Mouse (Mus musculus): ENCODE measurements at regions not wholly inside any gene's neighbourhood (a gene's known extent, or its start where the extent isn't known, plus 50 kb on each side); places are given as distances from the start of the nearest gene placed in this dataset.

GRCm38 (mm10) chr3:62985033-62985432, 256.3 kb upstream of the Mme start:
- DNase-seq (ENCODE audit: low spot score) = no peak

- DNase-seq (ENCODE audit: low spot score) = no peak
These were observed 264.4 kb upstream of the Mme start for GRCm38 (mm10) chr3:62976906-62977305.

- DNase-seq (ENCODE audit: low spot score) = no peak
These were observed 278.1 kb upstream of the Mme start for GRCm38 (mm10) chr3:62963244-62963643.

- DNase-seq (ENCODE audit: low spot score) = no peak
These were observed 278.7 kb upstream of the Mme start for GRCm38 (mm10) chr3:62962608-62963007.

- no peak for DNase-seq (ENCODE audit: low spot score)
These were observed 296.0 kb upstream of the Mme start for GRCm38 (mm10) chr3:62945356-62945755.

GRCm38 (mm10) chr3:62938601-62939000, 302.7 kb upstream of the Mme start:
- DNase-seq (ENCODE audit: low spot score) = no peak

- DNase-seq (ENCODE audit: low spot score) = peak; percentile 62
These were observed 316.9 kb upstream of the Mme start for GRCm38 (mm10) chr3:62924441-62924840.

GRCm38 (mm10) chr3:62916899-62917298, 312.0 kb upstream of the Gpr149 start:
- no peak for DNase-seq (ENCODE audit: low spot score)

- DNase-seq (ENCODE audit: low spot score) = no peak
These were observed 280.2 kb upstream of the Gpr149 start for GRCm38 (mm10) chr3:62885104-62885503.

DNA sequence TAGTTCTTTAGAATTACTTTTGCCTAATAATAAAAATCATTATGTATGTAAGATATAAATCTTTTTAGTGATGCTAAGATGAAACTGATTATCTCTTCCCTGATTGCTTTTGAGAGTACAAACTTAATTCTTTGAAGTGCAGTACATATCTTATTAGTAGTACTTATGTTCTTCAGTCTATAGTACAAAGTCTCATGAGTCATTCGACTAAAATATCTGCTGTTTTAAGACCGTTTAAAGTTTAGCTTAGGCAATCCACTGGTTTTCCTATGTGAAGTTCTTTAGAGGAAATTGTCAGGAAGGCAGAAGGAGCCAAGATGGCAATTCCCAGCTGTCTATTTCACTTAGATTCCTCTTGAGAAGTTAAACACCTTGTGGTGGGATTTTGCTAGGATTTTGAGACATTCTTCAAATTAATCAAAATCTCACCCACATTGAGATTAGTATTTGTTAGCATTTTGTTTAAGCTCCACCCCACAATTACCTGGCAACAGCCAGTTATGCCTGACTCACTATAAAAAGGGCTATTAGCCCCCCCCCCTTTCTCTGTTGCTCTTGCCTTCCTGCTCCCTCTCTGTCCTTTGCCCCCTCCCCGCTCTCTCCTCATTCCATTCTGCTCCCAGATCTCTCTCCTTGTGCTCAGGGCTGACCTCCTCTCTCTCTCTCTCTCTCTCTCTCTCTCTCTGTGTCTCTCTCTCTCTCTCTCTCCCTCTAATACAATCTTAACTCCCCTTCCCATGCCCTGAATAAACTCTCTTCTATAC, 277.6 kb upstream of the Gpr149 start:
- DNase-seq (ENCODE audit: low spot score) = no peak

DNA sequence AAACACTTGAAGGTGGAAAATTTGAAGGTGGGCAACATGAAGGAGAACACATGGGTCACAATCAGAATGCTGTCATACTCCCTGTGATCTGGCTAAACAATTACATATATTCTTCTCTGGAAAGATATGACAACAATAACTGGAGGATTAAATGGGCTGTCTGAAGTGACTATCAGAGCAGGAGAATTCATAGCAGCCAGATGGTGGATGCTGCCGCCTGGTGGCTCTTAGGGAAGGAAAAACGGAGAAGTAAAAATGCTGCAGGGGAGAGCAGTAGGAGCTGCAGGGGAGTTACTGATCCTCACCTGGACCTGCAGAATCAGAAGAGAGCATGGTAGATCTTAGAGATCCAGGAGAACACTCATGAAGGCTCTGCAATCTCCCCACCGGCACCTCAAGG, 255.8 kb upstream of the Gpr149 start:
- peak; percentile 52 for DNase-seq (ENCODE audit: low spot score)

GRCm38 (mm10) chr3:62835695-62836476, 230.9 kb upstream of the Gpr149 start:
- DNase-seq (ENCODE audit: low spot score) = no peak

DNA sequence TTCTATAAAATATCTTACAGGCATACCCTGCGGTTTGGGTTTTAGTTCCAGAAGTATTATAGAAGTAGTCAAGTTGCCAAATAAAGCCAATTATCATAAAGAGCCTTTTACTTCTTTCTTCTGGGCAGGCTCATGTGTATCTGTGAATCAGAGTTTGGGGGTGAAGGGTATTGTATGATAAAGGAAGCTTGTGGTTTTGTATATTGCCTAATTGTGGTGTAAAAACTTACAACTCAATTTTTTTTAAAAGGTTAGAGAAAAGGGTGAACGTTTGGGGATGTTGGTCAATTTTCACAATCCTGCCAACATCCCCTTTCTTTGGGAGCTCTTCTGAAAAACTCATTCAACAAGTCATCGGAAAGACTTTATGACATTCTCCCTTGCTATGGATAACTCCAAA, 219.0 kb upstream of the Gpr149 start:
- no peak for DNase-seq (ENCODE audit: low spot score)

DNA sequence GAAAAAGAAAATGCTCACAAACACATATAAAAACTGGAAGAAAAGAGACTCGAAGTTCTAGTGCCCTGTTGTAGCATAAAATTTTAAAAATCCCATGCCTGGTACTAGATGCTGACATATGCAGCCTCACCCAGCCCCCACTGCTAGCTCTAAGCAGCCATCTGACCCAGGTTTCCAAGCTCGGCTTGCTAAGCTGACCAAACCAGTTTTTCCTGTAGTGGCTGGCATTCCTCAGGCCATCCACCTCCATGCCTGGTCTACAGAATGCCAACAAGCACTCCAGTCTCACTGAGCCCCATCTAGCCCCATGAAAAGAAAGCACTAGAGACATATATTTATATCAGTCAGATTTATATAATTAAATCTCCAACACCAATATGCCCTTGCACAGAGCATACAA, 196.1 kb upstream of the Gpr149 start:
- peak; percentile 49 for DNase-seq (ENCODE audit: low spot score)

GRCm38 (mm10) chr3:62786233-62786632, 181.3 kb upstream of the Gpr149 start:
- DNase-seq (ENCODE audit: low spot score) = peak; percentile 7

Measured in embryo, embryonic 10 days (tissue).